Mouse (Mus musculus): ENCODE measurements around the gene Snorc. TPM values are rescaled to one million over a fixed set of nuclear protein-coding genes. Genes with fewer than 3 reads are reported as not detected.

Snorc gene
- polyA plus RNA-seq, 1 experiment from 2014 or later = 0.78 TPM

- peaks cover 26% of the 10 kb centered on the region for H3K27me3 ChIP-seq (ENCODE audit: control insufficient read depth, insufficient read depth, low read length)
- WGBS = 55% methylated on average over 6 of the region's 6 CpGs
- H3K4me1 ChIP-seq (replicated peaks; ENCODE audit: control insufficient read depth, insufficient read depth, low read length) = no peaks in the 10 kb centered on the region; the same call in 1 of the 2 replicates
- H3K4me3 ChIP-seq (replicated peaks; ENCODE audit: low read length) = no peak overlapping the region
- no peak overlapping the region for H3K9ac ChIP-seq
- H3K36me3 ChIP-seq (replicated peaks; ENCODE audit: control insufficient read depth, insufficient read depth) = no peaks in the 10 kb centered on the region
- no peak overlapping the region for H3K4me2 ChIP-seq (replicated peaks)
- no peaks in the 10 kb centered on the region for H3K9me3 ChIP-seq (ENCODE audit: control insufficient read depth, low read length)
- ATAC-seq (ENCODE audit: low FRiP score) = no peak
- H3K27ac ChIP-seq = no peak overlapping the region
- no peak for DNase-seq (ENCODE audit: low spot score)
Observed at GRCm38 (mm10) chr1:87507857-87508256, 37.8 kb downstream of the Snorc start.

GRCm38 (mm10) chr1:87508591-87509560, 38.8 kb downstream of the Snorc start:
- no peaks in the 10 kb centered on the region for H3K36me3 ChIP-seq (replicated peaks; ENCODE audit: control insufficient read depth, insufficient read depth)
- DNase-seq (ENCODE audit: low spot score) = no peak
- H3K27me3 ChIP-seq (ENCODE audit: control insufficient read depth, insufficient read depth, low read length) = peaks cover 26% of the 10 kb centered on the region
- H3K27ac ChIP-seq = no peak overlapping the region
- peak overlapping the region; percentile 82 for H3K9ac ChIP-seq
- 18% methylated on average over 26 of the region's 26 CpGs for WGBS
- H3K4me1 ChIP-seq (replicated peaks; ENCODE audit: control insufficient read depth, insufficient read depth, low read length) = no peaks in the 10 kb centered on the region; the same call in 1 of the 2 replicates
- H3K9me3 ChIP-seq (ENCODE audit: control insufficient read depth, low read length) = no peaks in the 10 kb centered on the region
- H3K4me3 ChIP-seq (replicated peaks; ENCODE audit: low read length) = peak overlapping the region; percentile 83
- no peak for ATAC-seq (ENCODE audit: low FRiP score)
- H3K4me2 ChIP-seq (replicated peaks) = peak overlapping the region; percentile 72

GRCm38 (mm10) chr1:87509561-87510165, 39.6 kb downstream of the Snorc start, which contains the start of gene Neu2:
Gene Neu2, plus strand, starts transcription at chr1:87509889.
- ATAC-seq (ENCODE audit: low FRiP score) (peak; percentile 44), DNase-seq (ENCODE audit: low spot score) (no peak)
- peak within 1 kb of the TSS; percentile 72 for H3K4me2 ChIP-seq (replicated peaks)
- peaks cover 26% of the 10 kb centered on the region for H3K27me3 ChIP-seq (ENCODE audit: control insufficient read depth, insufficient read depth, low read length)
- H3K27ac ChIP-seq = no peak within 1 kb of the TSS
- no peaks in the 10 kb centered on the region; the same call in 1 of the 2 replicates for H3K4me1 ChIP-seq (replicated peaks; ENCODE audit: control insufficient read depth, insufficient read depth, low read length)
- WGBS = 1% methylated on average over 56 of the region's 56 CpGs
- H3K9ac ChIP-seq = peak within 1 kb of the TSS; percentile 82
- no peaks in the 10 kb centered on the region for H3K9me3 ChIP-seq (ENCODE audit: control insufficient read depth, low read length)
- H3K4me3 ChIP-seq (replicated peaks; ENCODE audit: low read length) = peak within 1 kb of the TSS; percentile 83
- no peaks in the 10 kb centered on the region for H3K36me3 ChIP-seq (replicated peaks; ENCODE audit: control insufficient read depth, insufficient read depth)

- DNase-seq (ENCODE audit: low spot score) (peak; percentile 77), ATAC-seq (ENCODE audit: low FRiP score) (peak; percentile 86)
- no peaks in the 10 kb centered on the region for H3K36me3 ChIP-seq (replicated peaks; ENCODE audit: control insufficient read depth, insufficient read depth)
- H3K27me3 ChIP-seq (ENCODE audit: control insufficient read depth, insufficient read depth, low read length) = peaks cover 26% of the 10 kb centered on the region
- no peaks in the 10 kb centered on the region for H3K9me3 ChIP-seq (ENCODE audit: control insufficient read depth, low read length)
- WGBS = under 1% methylated on average over 60 of the region's 61 CpGs
- peak overlapping the region; percentile 72 for H3K4me2 ChIP-seq (replicated peaks)
- H3K27ac ChIP-seq = no peak overlapping the region
- H3K4me1 ChIP-seq (replicated peaks; ENCODE audit: control insufficient read depth, insufficient read depth, low read length) = no peaks in the 10 kb centered on the region; the same call in 1 of the 2 replicates
- peak overlapping the region; percentile 83 for H3K4me3 ChIP-seq (replicated peaks; ENCODE audit: low read length)
- peak overlapping the region; percentile 82 for H3K9ac ChIP-seq
Observed at GRCm38 (mm10) chr1:87510166-87510691, 40.2 kb downstream of the Snorc start.

DNA sequence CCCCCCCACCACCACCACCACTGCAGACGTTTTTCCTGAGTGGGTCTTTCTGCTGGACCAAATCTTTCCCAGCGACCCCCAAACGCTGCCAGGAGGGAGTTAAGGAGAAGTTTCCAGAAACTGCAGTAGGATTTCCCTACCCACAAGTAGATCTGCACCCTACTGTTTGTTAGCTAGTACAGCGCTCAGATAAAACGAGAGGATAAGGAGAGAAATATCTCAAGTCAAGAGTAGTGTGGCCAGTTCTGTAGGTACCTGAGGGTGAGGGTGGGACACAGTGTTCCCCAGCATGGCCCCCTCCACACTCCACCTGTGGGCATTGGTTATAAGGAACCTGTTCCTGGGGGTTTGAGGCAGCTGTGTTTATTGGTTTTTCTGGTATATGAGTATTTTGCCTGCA, 40.8 kb downstream of the Snorc start:
- Histone ChIP-seq H3K27ac (no peak overlapping the region), H3K4me3 (replicated peaks; ENCODE audit: low read length) (peak overlapping the region; percentile 83), H3K9ac (no peak overlapping the region; the same call in 1 of the 2 replicates), H3K4me1 (replicated peaks; ENCODE audit: control insufficient read depth, insufficient read depth, low read length) (no peaks in the 10 kb centered on the region; the same call in 1 of the 2 replicates), H3K36me3 (replicated peaks; ENCODE audit: control insufficient read depth, insufficient read depth) (no peaks in the 10 kb centered on the region), H3K9me3 (ENCODE audit: control insufficient read depth, low read length) (no peaks in the 10 kb centered on the region), H3K4me2 (replicated peaks) (peak overlapping the region; percentile 72), H3K27me3 (ENCODE audit: control insufficient read depth, insufficient read depth, low read length) (peaks cover 26% of the 10 kb centered on the region)
- ATAC-seq (ENCODE audit: low FRiP score) (no peak), DNase-seq (ENCODE audit: low spot score) (no peak)
- 10% methylated on average over 5 of the region's 5 CpGs for WGBS

DNA sequence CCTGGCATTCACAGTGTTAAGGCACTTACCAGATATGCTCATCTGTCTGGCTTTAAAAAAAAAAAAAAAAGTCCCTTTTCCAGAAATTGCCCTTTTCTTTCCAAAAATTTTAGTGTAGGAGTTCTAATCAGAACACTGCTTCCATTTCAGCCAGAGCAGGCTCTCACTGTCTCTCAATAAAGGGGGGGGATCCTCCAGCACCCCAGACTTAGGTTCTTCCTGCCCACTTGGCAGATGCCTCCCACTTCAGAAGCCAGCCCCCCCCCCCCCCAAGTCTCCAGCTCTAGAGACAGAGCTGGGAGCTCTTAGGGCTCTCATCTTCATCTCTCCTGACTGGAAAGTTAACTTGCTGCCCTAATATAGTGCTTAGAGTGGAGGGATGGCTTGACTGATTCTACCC, 50.4 kb downstream of the Snorc start:
- H3K4me2 ChIP-seq (replicated peaks) = peak overlapping the region; percentile 19; the same call in 1 of the 2 replicates
- H3K4me1 ChIP-seq (replicated peaks; ENCODE audit: control insufficient read depth, insufficient read depth, low read length) = no peaks in the 10 kb centered on the region
- H3K27ac ChIP-seq = no peak overlapping the region
- H3K36me3 ChIP-seq (replicated peaks; ENCODE audit: control insufficient read depth, insufficient read depth) = no peaks in the 10 kb centered on the region
- H3K4me3 ChIP-seq (replicated peaks; ENCODE audit: low read length) = no peak overlapping the region
- ATAC-seq (ENCODE audit: low FRiP score) (no peak), DNase-seq (ENCODE audit: low spot score) (no peak)
- no peaks in the 10 kb centered on the region for H3K9me3 ChIP-seq (ENCODE audit: control insufficient read depth, low read length)
- no peak overlapping the region for H3K9ac ChIP-seq
- H3K27me3 ChIP-seq (ENCODE audit: control insufficient read depth, insufficient read depth, low read length) = no peaks in the 10 kb centered on the region

- no peak overlapping the region for H3K9ac ChIP-seq
- no peak overlapping the region for H3K4me3 ChIP-seq (replicated peaks; ENCODE audit: low read length)
- ATAC-seq (ENCODE audit: low FRiP score) (no peak), DNase-seq (ENCODE audit: low spot score) (no peak)
- H3K9me3 ChIP-seq (ENCODE audit: control insufficient read depth, low read length) = no peaks in the 10 kb centered on the region
- WGBS = 71% methylated on average over 1 of the region's 1 CpGs
- no peaks in the 10 kb centered on the region for H3K36me3 ChIP-seq (replicated peaks; ENCODE audit: control insufficient read depth, insufficient read depth)
- H3K4me1 ChIP-seq (replicated peaks; ENCODE audit: control insufficient read depth, insufficient read depth, low read length) = no peaks in the 10 kb centered on the region
- no peak overlapping the region for H3K4me2 ChIP-seq (replicated peaks)
- no peaks in the 10 kb centered on the region for H3K27me3 ChIP-seq (ENCODE audit: control insufficient read depth, insufficient read depth, low read length)
- H3K27ac ChIP-seq = no peak overlapping the region
Observed at GRCm38 (mm10) chr1:87521523-87521922, 51.5 kb downstream of the Snorc start.

- H3K4me2 ChIP-seq (replicated peaks) = no peak overlapping the region
- no peaks in the 10 kb centered on the region for H3K27me3 ChIP-seq (ENCODE audit: control insufficient read depth, insufficient read depth, low read length)
- H3K9me3 ChIP-seq (ENCODE audit: control insufficient read depth, low read length) = no peaks in the 10 kb centered on the region
- no peak overlapping the region for H3K9ac ChIP-seq
- H3K36me3 ChIP-seq (replicated peaks; ENCODE audit: control insufficient read depth, insufficient read depth) = no peaks in the 10 kb centered on the region
- no peak overlapping the region for H3K4me3 ChIP-seq (replicated peaks; ENCODE audit: low read length)
- H3K4me1 ChIP-seq (replicated peaks; ENCODE audit: control insufficient read depth, insufficient read depth, low read length) = no peaks in the 10 kb centered on the region
- H3K27ac ChIP-seq = no peak overlapping the region
- ATAC-seq (ENCODE audit: low FRiP score) (no peak), DNase-seq (ENCODE audit: low spot score) (no peak)
- WGBS = 93% methylated on average over 7 of the region's 7 CpGs
Observed at GRCm38 (mm10) chr1:87525041-87525440, 55.0 kb downstream of the Snorc start.
